Mouse (Mus musculus) neural tube, embryonic 14.5 days (tissue): ENCODE results near the gene Stxbp4. TPM values are rescaled to one million over a fixed set of nuclear protein-coding genes. Genes with fewer than 3 reads are reported as not detected.
A peak's percentile ranks its signal among the peaks of the same experiment; 100 is the strongest.

Experiments
- ATAC-seq: fragments of 200-750 bp; cut with Nextera tagmentation; 2 replicates; pipeline ENCODE4 v1.8.0; 2017; ENCODE audit warnings: low read depth, mild to moderate bottlenecking, moderate TSS enrichment, moderate library complexity
- H3K27ac ChIP-seq: fragments of 300-500 bp; sonication (generic); 2 replicates; pipeline ENCODE4 v1.5.1; 2014; ENCODE audit warnings: low read depth, mild to moderate bottlenecking, control low read depth, low read length, moderate library complexity, mixed read lengths
- H3K27me3 ChIP-seq: fragments of 300-500 bp; sonication (generic); 2 replicates; pipeline ENCODE4 v1.6.1; 2014; ENCODE audit warnings: low read length; ENCODE audit not compliant: control insufficient read depth, insufficient read depth
- H3K36me3 ChIP-seq: fragments of 300-500 bp; sonication (generic); 2 replicates; pipeline ENCODE4 v1.6.1; 2014; ENCODE audit warnings: low read length, mixed read lengths; ENCODE audit not compliant: control insufficient read depth, insufficient read depth
- H3K4me1 ChIP-seq: fragments of 300-500 bp; sonication (generic); 2 replicates; pipeline ENCODE4 v1.6.1; 2014; ENCODE audit warnings: low read length; ENCODE audit not compliant: control insufficient read depth, insufficient read depth
- H3K4me2 ChIP-seq: fragments of 300-500 bp; sonication (generic); 2 replicates; pipeline ENCODE4 v1.6.1; 2014; ENCODE audit warnings: mild to moderate bottlenecking, low read depth, low read length, control low read depth
- H3K4me3 ChIP-seq: fragments of 300-500 bp; sonication (generic); 2 replicates; pipeline ENCODE4 v1.5.1; 2014; ENCODE audit warnings: low read depth, low read length, control low read depth, mixed read lengths
- H3K9ac ChIP-seq: fragments of 300-500 bp; sonication (generic); replicated peaks from 2 replicates; pipeline ENCODE4 v1.6.1; 2014; ENCODE audit warnings: low read depth, mild to moderate bottlenecking, control low read depth, low read length, mixed read lengths
- H3K9me3 ChIP-seq: fragments of 300-500 bp; sonication (generic); 2 replicates; pipeline ENCODE4 v1.6.1; 2016; ENCODE audit warnings: low read length; ENCODE audit not compliant: control insufficient read depth
- WGBS: fragments of 180-500 bp; shearing (Covaris S2); extraction: QIAGEN DNeasy Blood & Tissue Kit; methylation state at CpG from one replicate; pipeline ENCODE4 v1.1.7; 2014; 5-methylcytosine and 5-hydroxymethylcytosine counted together
- polyA plus RNA-seq: library from polyadenylated mRNA; unstranded; fragments of >200 nt; fragmentation: Nextera tagmentation; extraction: Ambion mirVana; gene quantifications from 2 replicates; pipeline ENCODE4 v1.2.1, GENCODE M21; 2014

Stxbp4 gene
- polyA plus RNA-seq, 1 experiment from 2014 or later = 18.1 TPM

DNA sequence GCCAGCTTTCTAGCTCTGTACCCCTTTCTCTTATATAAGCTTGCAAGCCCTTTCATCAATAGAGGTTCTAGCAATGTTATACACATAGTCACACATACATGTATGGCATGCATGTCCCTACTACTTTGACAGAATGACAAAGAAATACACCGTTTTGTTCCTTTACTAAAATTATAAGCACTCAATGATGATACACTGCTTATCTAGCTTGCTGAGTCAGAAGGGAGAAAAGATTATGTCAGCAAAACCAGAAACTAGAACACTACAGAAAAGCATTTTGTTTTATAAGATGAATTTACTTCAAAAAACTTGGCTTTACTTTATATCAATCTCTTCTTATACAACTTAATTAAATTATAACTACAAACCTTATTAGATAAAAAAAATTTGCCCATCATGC lies 12.7 kb downstream of the Stxbp4 start:
- H3K9me3 ChIP-seq = no peaks in the 10 kb centered on the region
- no peak overlapping the region for H3K4me3 ChIP-seq
- WGBS = 89% methylated on average over 1 of the region's 1 CpGs
- H3K36me3 ChIP-seq = no peaks in the 10 kb centered on the region
- H3K27ac ChIP-seq = no peak overlapping the region
- no peak overlapping the region for H3K4me2 ChIP-seq
- 0 out of 2 replicates have a peak, but pooled peaks cover 2% of the 10 kb centered on the region for H3K4me1 ChIP-seq
- ATAC-seq = no peak
- H3K9ac ChIP-seq = no peak overlapping the region
- no peaks in the 10 kb centered on the region for H3K27me3 ChIP-seq

DNA sequence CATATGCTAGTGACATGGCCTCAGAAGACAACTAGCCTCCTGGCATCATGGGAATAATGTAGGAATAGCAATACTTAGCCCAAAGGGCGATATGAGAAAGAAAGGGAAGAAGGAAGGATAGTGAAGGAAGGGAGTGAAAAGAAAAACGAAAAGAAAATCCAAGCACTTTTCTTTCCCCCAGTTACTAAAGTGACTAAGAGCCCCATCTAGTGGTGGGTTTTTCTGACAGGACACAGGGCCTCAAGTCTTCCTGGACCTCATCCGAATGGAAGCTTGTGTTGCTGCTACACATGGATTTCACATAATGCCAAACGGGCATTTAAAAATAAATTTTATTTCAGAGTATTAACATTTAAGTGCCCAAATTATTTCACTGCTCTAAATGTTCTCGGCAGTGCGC lies 14.4 kb downstream of the Stxbp4 start:
- 60% methylated on average over 6 of the region's 6 CpGs for WGBS

DNA sequence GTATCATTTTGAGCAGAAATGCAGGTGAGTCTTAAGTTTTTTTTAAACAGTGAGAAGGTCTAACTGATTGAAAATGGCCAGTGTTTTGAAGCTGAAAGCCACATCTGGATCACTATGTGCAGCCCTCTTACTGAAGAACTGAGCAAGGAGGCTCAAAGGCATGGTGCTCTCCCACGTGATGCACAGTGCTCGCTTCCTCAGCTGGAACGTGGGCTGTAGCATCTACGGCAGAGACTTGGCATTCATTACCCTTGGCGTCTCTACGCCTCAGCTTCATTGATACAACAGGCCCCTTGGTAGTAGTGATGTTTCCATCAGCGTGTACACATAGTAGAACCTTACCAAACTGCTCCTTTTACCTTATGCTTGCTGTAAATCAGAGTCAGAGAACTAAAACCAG lies 15.4 kb downstream of the Stxbp4 start:
- H3K4me2 ChIP-seq = no peak overlapping the region
- H3K27me3 ChIP-seq = no peaks in the 10 kb centered on the region
- no peak overlapping the region for H3K27ac ChIP-seq

More for the DNA sequence above, 14.4 kb downstream of the Stxbp4 start:
- H3K36me3 ChIP-seq = no peaks in the 10 kb centered on the region
- H3K27me3 ChIP-seq = no peaks in the 10 kb centered on the region
- H3K9ac ChIP-seq = no peak overlapping the region
- no peak for ATAC-seq
- no peaks in the 10 kb centered on the region for H3K9me3 ChIP-seq
- H3K27ac ChIP-seq = no peak overlapping the region
- H3K4me1 ChIP-seq = 0 out of 2 replicates have a peak, but pooled peaks cover 2% of the 10 kb centered on the region
- H3K4me2 ChIP-seq = no peak overlapping the region
- H3K4me3 ChIP-seq = no peak overlapping the region

DNA sequence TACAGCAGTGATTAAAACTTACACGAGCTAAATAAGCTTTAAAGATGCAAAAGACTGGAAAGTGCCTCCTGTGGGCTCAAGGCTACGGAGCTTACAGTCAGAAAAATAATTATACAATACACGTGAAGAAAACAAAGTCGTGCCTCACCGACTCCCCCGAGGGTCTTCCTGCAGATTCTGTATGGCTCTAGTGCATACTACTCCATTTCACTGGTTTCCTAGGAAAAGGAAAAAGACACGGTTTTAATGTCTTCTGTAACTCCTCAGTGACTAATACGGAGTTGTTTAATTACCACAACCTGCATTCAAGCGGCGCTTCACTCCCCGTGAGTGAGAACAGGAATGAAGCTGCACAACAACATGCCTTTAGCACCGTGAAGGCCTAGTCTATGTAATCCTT lies 15.8 kb downstream of the Stxbp4 start:
- H3K4me1 ChIP-seq = 0 out of 2 replicates have a peak, but pooled peaks cover 2% of the 10 kb centered on the region
- no peak overlapping the region for H3K9ac ChIP-seq
- no peaks in the 10 kb centered on the region for H3K27me3 ChIP-seq
- no peak overlapping the region for H3K27ac ChIP-seq
- H3K9me3 ChIP-seq = no peaks in the 10 kb centered on the region
- H3K36me3 ChIP-seq = no peaks in the 10 kb centered on the region
- H3K4me2 ChIP-seq = no peak overlapping the region
- no peak overlapping the region for H3K4me3 ChIP-seq
- ATAC-seq = peak; percentile 82
- 60% methylated on average over 12 of the region's 12 CpGs for WGBS

More for the DNA sequence above, 15.4 kb downstream of the Stxbp4 start:
- H3K4me1 ChIP-seq = 0 out of 2 replicates have a peak, but pooled peaks cover 2% of the 10 kb centered on the region
- H3K9me3 ChIP-seq = no peaks in the 10 kb centered on the region
- H3K4me3 ChIP-seq = no peak overlapping the region
- 73% methylated on average over 7 of the region's 7 CpGs for WGBS
- ATAC-seq = no peak
- H3K9ac ChIP-seq = no peak overlapping the region
- H3K36me3 ChIP-seq = no peaks in the 10 kb centered on the region

DNA sequence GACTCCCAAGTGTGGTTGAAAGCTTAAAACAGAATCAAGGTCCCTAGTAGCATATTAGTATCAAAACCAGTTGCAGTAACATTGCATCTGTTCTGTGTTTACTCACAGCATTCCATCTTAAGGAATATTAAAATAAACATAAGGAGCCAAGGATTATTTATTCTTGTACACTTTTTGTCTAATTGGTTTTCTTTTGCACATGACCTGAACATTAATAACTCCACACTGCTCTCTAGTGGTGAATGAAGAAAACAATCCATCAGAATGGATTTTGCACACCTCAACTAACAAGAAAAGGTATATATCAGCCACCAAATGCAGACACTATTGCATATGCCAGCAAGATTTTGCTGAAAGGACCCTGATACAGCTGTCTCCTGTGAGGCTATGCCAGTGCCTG lies 21.5 kb downstream of the Stxbp4 start:
- no peak overlapping the region for H3K4me2 ChIP-seq
- no peak overlapping the region for H3K9ac ChIP-seq
- H3K36me3 ChIP-seq = no peaks in the 10 kb centered on the region
- no peaks in the 10 kb centered on the region for H3K9me3 ChIP-seq
- H3K27ac ChIP-seq = no peak overlapping the region
- ATAC-seq = no peak
- no peaks in the 10 kb centered on the region for H3K4me1 ChIP-seq
- no peaks in the 10 kb centered on the region for H3K27me3 ChIP-seq
- no peak overlapping the region for H3K4me3 ChIP-seq

DNA sequence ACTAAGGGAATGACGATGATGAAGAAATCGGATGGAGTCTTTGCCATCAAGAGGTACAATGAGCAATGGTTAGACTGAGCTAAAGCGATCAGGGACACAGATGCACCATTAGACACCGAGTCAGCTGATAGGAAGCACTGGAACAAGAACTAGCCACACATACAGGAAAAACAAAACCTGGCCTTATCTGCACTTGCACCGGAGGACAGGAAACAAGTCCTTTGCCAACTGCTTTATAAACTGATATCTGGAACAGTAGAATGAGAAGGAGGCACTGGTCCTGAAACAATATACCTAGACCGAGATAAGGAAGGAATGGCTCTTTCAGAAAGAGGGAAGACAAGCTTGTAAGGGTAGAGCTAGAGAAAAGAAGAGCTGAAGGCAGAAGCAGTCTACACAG lies 23.1 kb downstream of the Stxbp4 start:
- Histone ChIP-seq H3K27ac (no peak overlapping the region), H3K4me3 (no peak overlapping the region), H3K4me1 (no peaks in the 10 kb centered on the region), H3K27me3 (no peaks in the 10 kb centered on the region), H3K9me3 (no peaks in the 10 kb centered on the region), H3K9ac (no peak overlapping the region), H3K36me3 (no peaks in the 10 kb centered on the region), H3K4me2 (no peak overlapping the region)
- no peak for ATAC-seq
- WGBS = 96% methylated on average over 6 of the region's 6 CpGs

DNA sequence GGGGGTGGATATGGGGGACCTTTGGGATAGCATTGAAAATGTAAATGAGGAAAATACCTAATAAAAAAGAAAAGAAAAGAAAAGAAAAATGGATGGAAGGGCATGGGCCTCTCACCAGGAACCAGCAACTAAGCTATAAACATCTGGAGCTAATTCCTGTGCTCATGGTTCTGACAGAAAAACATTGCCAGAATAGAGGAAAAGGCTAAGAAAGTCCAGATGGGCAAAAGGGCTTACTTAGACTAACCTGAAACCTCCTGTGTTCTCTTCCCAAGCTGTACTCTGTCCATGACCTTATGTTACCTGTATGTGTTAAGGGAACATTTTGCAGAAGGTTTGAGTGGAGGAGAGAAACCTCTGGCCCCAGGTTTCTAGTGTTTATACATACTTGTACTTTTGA lies 25.8 kb downstream of the Stxbp4 start:
- Histone ChIP-seq H3K4me3 (no peak overlapping the region), H3K27ac (no peak overlapping the region), H3K36me3 (no peaks in the 10 kb centered on the region), H3K4me2 (no peak overlapping the region), H3K9me3 (no peaks in the 10 kb centered on the region), H3K27me3 (no peaks in the 10 kb centered on the region), H3K9ac (no peak overlapping the region), H3K4me1 (no peaks in the 10 kb centered on the region)
- no peak for ATAC-seq

DNA sequence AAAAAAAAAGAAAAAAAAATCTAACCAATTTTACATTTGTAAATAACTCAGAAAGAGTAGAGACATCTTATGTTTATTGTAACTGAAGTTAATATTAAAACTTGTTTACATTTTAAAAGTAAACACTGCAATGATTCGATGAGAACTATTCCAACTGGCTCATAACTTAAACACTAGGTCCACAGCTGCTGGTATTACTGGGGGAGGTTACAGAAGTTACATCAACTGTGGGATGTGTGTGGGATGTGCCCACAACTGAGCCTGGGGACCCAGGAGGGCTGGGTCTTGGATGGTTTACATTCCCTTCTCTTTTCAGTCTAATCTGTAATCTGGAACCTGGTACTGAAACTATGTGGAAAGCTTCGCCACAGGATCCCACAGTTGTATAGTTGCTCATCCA lies 34.8 kb downstream of the Stxbp4 start:
- H3K4me1 ChIP-seq = no peaks in the 10 kb centered on the region

DNA sequence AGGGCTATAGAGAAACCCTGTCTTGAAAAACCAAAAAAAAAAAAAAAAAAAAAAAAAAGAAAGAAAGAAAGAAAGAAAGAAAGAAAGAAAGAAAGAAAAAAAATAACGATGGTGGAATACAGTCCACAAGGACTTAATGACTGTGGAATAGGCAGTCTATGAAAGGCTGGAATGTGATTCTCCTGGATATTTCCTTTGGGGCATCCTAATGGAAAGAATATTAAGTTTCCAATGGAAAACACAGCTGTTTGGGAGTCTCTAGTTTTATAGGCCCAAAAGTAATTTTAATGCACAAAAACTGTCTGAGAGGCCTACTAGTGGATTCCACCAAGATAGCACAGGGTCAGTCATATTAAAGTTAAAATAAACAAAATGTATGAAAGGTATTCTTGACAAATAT lies 42.1 kb downstream of the Stxbp4 start:
- H3K4me2 ChIP-seq = no peak overlapping the region
- H3K4me1 ChIP-seq = no peaks in the 10 kb centered on the region
- peaks cover 3% of the 10 kb centered on the region; the same call in 1 of the 2 replicates for H3K36me3 ChIP-seq
- no peaks in the 10 kb centered on the region for H3K9me3 ChIP-seq
- ATAC-seq = no peak
- H3K27me3 ChIP-seq = no peaks in the 10 kb centered on the region
- H3K9ac ChIP-seq = no peak overlapping the region
- WGBS = 96% methylated on average over 1 of the region's 1 CpGs
- H3K4me3 ChIP-seq = no peak overlapping the region
- no peak overlapping the region for H3K27ac ChIP-seq

More for the DNA sequence above, 34.8 kb downstream of the Stxbp4 start:
- ATAC-seq = no peak
- Histone ChIP-seq H3K27ac (no peak overlapping the region), H3K36me3 (peaks cover 8% of the 10 kb centered on the region; the same call in 1 of the 2 replicates), H3K27me3 (no peaks in the 10 kb centered on the region), H3K9me3 (no peaks in the 10 kb centered on the region), H3K9ac (no peak overlapping the region), H3K4me3 (no peak overlapping the region), H3K4me2 (no peak overlapping the region)
- WGBS = 93% methylated on average over 2 of the region's 2 CpGs

DNA sequence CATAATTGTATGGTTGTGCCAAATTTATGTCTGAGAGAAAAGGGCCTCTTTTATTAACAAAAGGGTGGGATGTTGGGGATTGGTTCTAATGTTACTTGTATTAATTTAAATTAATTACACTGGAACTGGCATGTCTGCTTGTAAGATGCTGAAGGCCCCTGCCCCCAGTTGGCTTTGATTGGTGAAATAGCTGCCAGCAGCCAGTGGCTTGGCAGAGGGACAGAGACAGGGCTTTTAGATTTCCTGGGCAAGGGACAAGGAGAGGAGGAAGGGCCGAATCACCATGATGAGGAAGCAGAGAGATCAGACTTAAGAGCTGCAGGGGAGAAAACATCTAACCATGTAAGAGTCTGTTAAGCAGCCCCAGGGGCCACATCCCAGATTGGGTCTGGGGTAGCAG lies 46.9 kb downstream of the Stxbp4 start:
- no peaks in the 10 kb centered on the region for H3K27me3 ChIP-seq
- no peaks in the 10 kb centered on the region for H3K9me3 ChIP-seq
- H3K27ac ChIP-seq = no peak overlapping the region
- H3K4me1 ChIP-seq = no peaks in the 10 kb centered on the region
- no peak overlapping the region for H3K9ac ChIP-seq
- no peak overlapping the region for H3K4me2 ChIP-seq
- peaks cover 6% of the 10 kb centered on the region; the same call in 1 of the 2 replicates for H3K36me3 ChIP-seq
- ATAC-seq = no peak
- WGBS = 93% methylated on average over 1 of the region's 1 CpGs
- no peak overlapping the region for H3K4me3 ChIP-seq
